Mouse (Mus musculus): ENCODE measurements around the gene Gm3417.
"Not testable (repeated sequence)": the region's sequence is repeated elsewhere in the genome, so short reads cannot be mapped to it uniquely, and the experiment has no call there.

DNA sequence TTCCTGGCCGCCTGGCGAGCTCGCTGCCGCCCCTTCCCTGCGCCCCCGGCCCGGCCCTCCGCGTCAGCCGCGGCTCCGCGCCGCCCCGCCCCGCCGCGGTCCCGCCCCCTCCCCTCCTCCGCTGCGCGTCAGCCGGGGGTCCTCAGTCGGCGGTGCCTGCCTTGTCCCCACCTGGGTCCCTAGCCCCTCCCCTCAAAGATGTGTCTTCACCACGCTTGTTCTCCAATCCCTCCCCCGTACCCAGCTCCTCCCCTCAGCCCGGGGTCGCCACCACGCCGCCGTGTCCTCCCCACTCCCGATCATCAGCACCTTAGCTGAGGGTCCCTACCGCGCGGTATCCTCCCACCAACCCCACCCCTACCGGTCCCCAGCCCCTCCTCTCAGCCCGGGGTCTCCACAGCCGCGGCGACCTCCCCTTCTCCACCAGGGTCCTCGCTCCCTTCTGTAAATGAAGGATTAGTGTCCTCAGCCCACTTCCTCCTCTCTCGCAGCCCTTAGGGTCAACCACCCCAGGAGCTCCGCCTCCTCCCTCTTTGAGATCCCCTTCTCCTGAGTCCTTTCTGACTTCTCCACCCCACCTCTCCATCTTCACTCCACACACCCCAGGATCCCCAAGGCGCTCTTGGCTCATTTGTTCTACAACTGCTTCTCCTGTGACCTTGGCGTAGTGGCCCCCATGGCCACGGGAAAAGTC, 14.7 kb upstream of the Gm3417 start:
- TF ChIP-seq CTCF, EP300 (IDR thresholded peaks at IDR 0.05; ENCODE audit: low read depth): not testable (repeated sequence)

Measured in heart, postnatal 0 days (tissue).